Comparison of ENCODE assay signal across 8 mouse cellular contexts in the genomic region with DNA sequence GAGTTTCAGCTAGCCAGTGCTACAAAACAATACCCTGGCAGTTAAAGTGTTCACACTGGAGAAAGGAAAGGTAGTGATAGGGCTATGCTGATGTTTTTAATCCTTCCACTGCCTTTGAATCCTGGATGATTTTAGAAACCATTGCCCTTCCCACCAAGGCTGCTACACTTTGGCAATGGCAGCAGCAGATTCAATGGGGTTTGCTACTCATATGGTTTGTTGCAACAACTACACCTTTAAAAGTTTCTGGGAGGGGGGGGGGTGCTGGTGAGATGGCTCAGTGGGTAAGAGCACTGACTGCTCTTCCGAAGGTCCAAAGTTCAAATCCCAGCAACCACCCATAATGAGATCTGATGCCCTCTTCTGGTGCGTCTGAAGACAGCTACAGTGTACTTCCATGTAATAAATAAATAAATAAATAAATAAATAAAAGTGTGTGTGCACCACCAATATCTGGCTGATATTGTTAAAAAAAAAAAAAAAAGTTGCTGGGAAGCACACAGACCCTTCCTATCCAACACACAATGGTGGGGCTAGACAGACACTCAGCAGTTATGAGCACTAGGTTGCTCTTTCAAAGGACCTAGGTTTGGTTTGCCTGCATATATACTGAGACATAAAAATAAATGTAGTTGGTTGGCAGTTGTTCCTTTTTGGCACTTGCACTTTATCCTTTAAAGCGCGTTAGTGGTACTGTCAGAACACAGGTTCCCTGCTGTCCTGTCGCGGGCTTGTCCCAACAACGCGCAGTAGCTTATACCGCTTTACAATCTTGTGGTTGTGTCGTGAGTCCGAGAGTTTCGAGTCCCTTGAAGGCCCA. TPM values are rescaled to one million over a fixed set of nuclear protein-coding genes. Genes with fewer than 3 reads are reported as not detected.
DNase-seq lines count a peak whose midpoint lies in the region; ATAC-seq lines count a peak whose summit lies in the region.

No protein-coding gene starts in this region.

- H3K27me3 ChIP-seq in heart, embryonic 13.5 days (replicated peaks) = no peaks in the 10 kb centered on the region
- no peaks in the 10 kb centered on the region for H3K27me3 ChIP-seq in limb, embryonic 11.5 days (ENCODE audit: control insufficient read depth, insufficient read depth, low read length)

- no peaks in the 10 kb centered on the region for H3K9me3 ChIP-seq in heart, embryonic 13.5 days
- no peaks in the 10 kb centered on the region for H3K9me3 ChIP-seq in limb, embryonic 11.5 days (ENCODE audit: control insufficient read depth, low read length)

- H3K36me3 ChIP-seq in heart, embryonic 13.5 days = peaks cover 66% of the 10 kb centered on the region
- peaks cover 24% of the 10 kb centered on the region for H3K36me3 ChIP-seq in limb, embryonic 11.5 days (ENCODE audit: control insufficient read depth, insufficient read depth, low read length)

- H3K4me3 ChIP-seq in heart, embryonic 13.5 days = peak overlapping the region; percentile 22; the same call in 1 of the 2 replicates
- H3K4me3 ChIP-seq in limb, embryonic 11.5 days (ENCODE audit: low read depth, low read length) = no peak overlapping the region; the same call in 1 of the 2 replicates

- no peak for ATAC-seq in heart, embryonic 13.5 days (ENCODE audit: extremely low read depth, insufficient number of reproducible peaks, low FRiP score, low TSS enrichment)
- ATAC-seq in limb, embryonic 11.5 days (ENCODE audit: insufficient number of reproducible peaks, low FRiP score, low TSS enrichment, low read depth) = no peak

- H3K4me1 ChIP-seq in heart, embryonic 13.5 days = peaks cover 14% of the 10 kb centered on the region
- H3K4me1 ChIP-seq in limb, embryonic 11.5 days (ENCODE audit: control insufficient read depth, insufficient read depth, low read length) = peaks cover 6% of the 10 kb centered on the region

- H3K9ac ChIP-seq in heart, embryonic 13.5 days = 0 out of 2 replicates have a peak overlapping the region, but pooled peaks have one; percentile 1
- no peak overlapping the region for H3K9ac ChIP-seq in limb, embryonic 11.5 days (ENCODE audit: low read length)

- WGBS in heart, embryonic 13.5 days = 76% methylated on average over 12 of the region's 12 CpGs
- WGBS in limb, embryonic 11.5 days = 77% methylated on average over 12 of the region's 12 CpGs

- H3K4me2 ChIP-seq in heart, embryonic 13.5 days = peak overlapping the region; percentile 90
- peak overlapping the region; percentile 90; the same call in 1 of the 2 replicates for H3K4me2 ChIP-seq in limb, embryonic 11.5 days (ENCODE audit: low read depth, severe bottlenecking)

- H3K27ac ChIP-seq in heart, embryonic 13.5 days (replicated peaks) = no peak overlapping the region
- no peak overlapping the region for H3K27ac ChIP-seq in limb, embryonic 11.5 days (replicated peaks; ENCODE audit: low read depth, low read length)

- peak; percentile 16 to 22 for DNase-seq in cerebellum, postnatal 25 days
- no peak for DNase-seq in cerebellum, adult 8-10 months
- peak; percentile 29 for DNase-seq in A20 (ENCODE audit: low read depth, low spot score)
- peak; percentile 32 for DNase-seq in limb, embryonic 11.5 days (ENCODE audit: low spot score)
- DNase-seq in thymus, postnatal 36 days = no peak
- DNase-seq in spleen, postnatal 36 days (ENCODE audit: low spot score in 2 of 2) = no peak
- DNase-seq in frontal cortex, postnatal 25 days (ENCODE audit: low spot score in 2 of 2) = no peak

RNA-seq across cellular contexts. Expression of a gene that starts 1.1 kb away (rescaled TPM):
- polyA plus RNA-seq in heart, embryonic 13.5 days (2015; fragmentation: Nextera tagmentation; extraction: Ambion mirVana) = 310 and 347 TPM in 2 replicates
- 463 and 490 TPM in 2 replicates for polyA plus RNA-seq in limb, embryonic 11.5 days (2014; fragmentation: Nextera tagmentation; extraction: Ambion mirVana)

RNA-seq across cellular contexts. Expression of a gene that starts 6.6 kb away (rescaled TPM):
- 60.0 and 65.0 TPM in 2 replicates for polyA plus RNA-seq in heart, embryonic 13.5 days (2015; fragmentation: Nextera tagmentation; extraction: Ambion mirVana)
- polyA plus RNA-seq in limb, embryonic 11.5 days (2014; fragmentation: Nextera tagmentation; extraction: Ambion mirVana) = 122 and 133 TPM in 2 replicates

RNA-seq across cellular contexts. Expression of a gene that starts 25.7 kb away (rescaled TPM):
- 54.0 and 58.1 TPM in 2 replicates for polyA plus RNA-seq in heart, embryonic 13.5 days (2015; fragmentation: Nextera tagmentation; extraction: Ambion mirVana)
- polyA plus RNA-seq in limb, embryonic 11.5 days (2014; fragmentation: Nextera tagmentation; extraction: Ambion mirVana) = 115 and 116 TPM in 2 replicates

RNA-seq across cellular contexts. Expression of a gene that starts 28.8 kb away (rescaled TPM):
- polyA plus RNA-seq in heart, embryonic 13.5 days (2015; fragmentation: Nextera tagmentation; extraction: Ambion mirVana) = 18.9 and 19.3 TPM in 2 replicates
- polyA plus RNA-seq in limb, embryonic 11.5 days (2014; fragmentation: Nextera tagmentation; extraction: Ambion mirVana) = 43.3 and 46.9 TPM in 2 replicates

RNA-seq across cellular contexts. Expression of a gene that starts 42.1 kb away (rescaled TPM):
- 0.16 and 0.19 TPM in 2 replicates for polyA plus RNA-seq in heart, embryonic 13.5 days (2015; fragmentation: Nextera tagmentation; extraction: Ambion mirVana)
- 1.7 and 2.3 TPM in 2 replicates for polyA plus RNA-seq in limb, embryonic 11.5 days (2014; fragmentation: Nextera tagmentation; extraction: Ambion mirVana)

Comparison
In these comparisons a context has a peak if more than half of its experiments do, and no peak if none do; other contexts are left out.
1. DNase-seq: peak in cerebellum, postnatal 25 days (2 of 2), A20 (single experiment) and limb, embryonic 11.5 days (single experiment); none in cerebellum, adult 8-10 months (single experiment), thymus, postnatal 36 days (0 of 2), spleen, postnatal 36 days (0 of 2) and frontal cortex, postnatal 25 days (0 of 2).